Mouse (Mus musculus) heart, embryonic 14.5 days (tissue): ENCODE measurements at regions not wholly inside any gene's neighbourhood (a gene's known extent, or its start where the extent isn't known, plus 50 kb on each side); places are given as distances from the start of the nearest gene placed in this dataset.

ENCODE experiments used
- ATAC-seq: fragments of 200-750 bp; cut with Nextera tagmentation; 2 replicates; pipeline ENCODE4 v1.8.0; 2017; ENCODE audit warnings: low read depth, moderate TSS enrichment; ENCODE audit not compliant: insufficient number of reproducible peaks, insufficient read depth, low FRiP score
- H3K27ac ChIP-seq, 2 experiments: fragments of 200-500 bp in 1 of 2; fragments of 300-500 bp in 1 of 2; sonication (generic) in 1 of 2; replicated peaks in 1 of 2; 2 replicates each; pipeline ENCODE4 v1.5.1; 2012 to 2014; ENCODE audit warnings: low read depth in 2 of 2, low read length in 2 of 2, control low read depth in 1 of 2, mild to moderate bottlenecking in 1 of 2, mixed read lengths in 1 of 2; ENCODE audit not compliant: control insufficient read depth in 1 of 2, insufficient read depth in 1 of 2
- H3K27me3 ChIP-seq: fragments of 300-500 bp; sonication (generic); 2 replicates; pipeline ENCODE4 v1.6.1; 2014; ENCODE audit warnings: mild to moderate bottlenecking, low read length, control low read depth; ENCODE audit not compliant: control insufficient read depth, insufficient read depth
- H3K36me3 ChIP-seq: fragments of 300-500 bp; sonication (generic); 2 replicates; pipeline ENCODE4 v1.6.1; 2014; ENCODE audit warnings: mild to moderate bottlenecking, control low read depth, low read length, mixed read lengths; ENCODE audit not compliant: control insufficient read depth, insufficient read depth
- H3K4me1 ChIP-seq, 2 experiments: fragments of 200-500 bp in 1 of 2; fragments of 300-500 bp in 1 of 2; sonication (generic) in 1 of 2; 2 replicates each; pipeline ENCODE4 v1.6.1; 2012 to 2014; ENCODE audit warnings: low read length in 2 of 2, control low read depth in 1 of 2, mixed read lengths in 1 of 2; ENCODE audit not compliant: control insufficient read depth in 2 of 2, insufficient read depth in 2 of 2
- H3K4me2 ChIP-seq: fragments of 300-500 bp; sonication (generic); 2 replicates; pipeline ENCODE4 v1.6.1; 2014; ENCODE audit warnings: mild to moderate bottlenecking, low read length
- H3K4me3 ChIP-seq, 2 experiments: fragments of 200-500 bp in 1 of 2; fragments of 300-500 bp in 1 of 2; sonication (generic) in 1 of 2; 2 replicates each; pipeline ENCODE4 v1.5.1; 2012 to 2014; ENCODE audit warnings: low read length in 2 of 2, mild to moderate bottlenecking in 2 of 2, control low read depth in 1 of 2, low read depth in 1 of 2, moderate library complexity in 1 of 2; ENCODE audit not compliant: control insufficient read depth in 1 of 2, insufficient read depth in 1 of 2
- H3K9ac ChIP-seq: fragments of 300-500 bp; sonication (generic); 2 replicates; pipeline ENCODE4 v1.6.1; 2014; ENCODE audit warnings: mild to moderate bottlenecking, low read length
- H3K9me3 ChIP-seq: fragments of 300-500 bp; sonication (generic); 2 replicates; pipeline ENCODE4 v1.6.1; 2016; ENCODE audit warnings: low read length, control low read depth; ENCODE audit not compliant: control insufficient read depth
- WGBS: fragments of 180-500 bp; shearing (Covaris S2); extraction: QIAGEN DNeasy Blood & Tissue Kit; methylation state at CpG from one replicate; pipeline ENCODE4 v1.1.7; 2014; 5-methylcytosine and 5-hydroxymethylcytosine counted together

GRCm38 (mm10) chr1:119143808-119144207 lies 90.4 kb upstream of the Gli2 start:
- H3K36me3 ChIP-seq = no peaks in the 10 kb centered on the region
- no peaks in the 10 kb centered on the region for H3K4me1 ChIP-seq
- no peak overlapping the region for H3K4me2 ChIP-seq
- no peaks in the 10 kb centered on the region for H3K27me3 ChIP-seq
- H3K4me3 ChIP-seq = no peak overlapping the region
- H3K9me3 ChIP-seq = no peaks in the 10 kb centered on the region
- no peak for ATAC-seq
- no peak overlapping the region for H3K27ac ChIP-seq
- no peak overlapping the region for H3K9ac ChIP-seq
- 74% methylated on average over 11 of the region's 11 CpGs for WGBS

GRCm38 (mm10) chr1:119129039-119129438 lies 75.6 kb upstream of the Gli2 start:
- WGBS = 89% methylated on average over 3 of the region's 3 CpGs
- Histone ChIP-seq H3K27me3 (no peaks in the 10 kb centered on the region), H3K9me3 (no peaks in the 10 kb centered on the region), H3K36me3 (no peaks in the 10 kb centered on the region), H3K4me3 (no peak overlapping the region), H3K9ac (no peak overlapping the region), H3K4me1 (no peaks in the 10 kb centered on the region), H3K4me2 (no peak overlapping the region), H3K27ac (no peak overlapping the region)
- ATAC-seq = no peak

GRCm38 (mm10) chr1:119125561-119125960 lies 72.1 kb upstream of the Gli2 start:
- 65% methylated on average over 6 of the region's 6 CpGs for WGBS
- H3K4me1 ChIP-seq = no peaks in the 10 kb centered on the region
- H3K27ac ChIP-seq = no peak overlapping the region
- H3K27me3 ChIP-seq = no peaks in the 10 kb centered on the region
- H3K4me2 ChIP-seq = no peak overlapping the region
- H3K4me3 ChIP-seq = no peak overlapping the region
- no peaks in the 10 kb centered on the region for H3K36me3 ChIP-seq
- no peaks in the 10 kb centered on the region for H3K9me3 ChIP-seq
- no peak for ATAC-seq
- no peak overlapping the region for H3K9ac ChIP-seq

- Histone ChIP-seq H3K4me1 (no peaks in the 10 kb centered on the region), H3K9me3 (no peaks in the 10 kb centered on the region), H3K4me2 (no peak overlapping the region), H3K27ac (no peak overlapping the region), H3K4me3 (no peak overlapping the region), H3K36me3 (no peaks in the 10 kb centered on the region), H3K9ac (no peak overlapping the region), H3K27me3 (no peaks in the 10 kb centered on the region)
- no peak for ATAC-seq
- WGBS = 74% methylated on average over 4 of the region's 4 CpGs
Observed at GRCm38 (mm10) chr1:119124798-119125197, 71.4 kb upstream of the Gli2 start.

GRCm38 (mm10) chr1:119124063-119124462 lies 70.6 kb upstream of the Gli2 start:
- ATAC-seq = no peak
- 72% methylated on average over 2 of the region's 2 CpGs for WGBS
- Histone ChIP-seq H3K27ac (no peak overlapping the region), H3K27me3 (no peaks in the 10 kb centered on the region), H3K9ac (no peak overlapping the region), H3K9me3 (no peaks in the 10 kb centered on the region), H3K4me3 (no peak overlapping the region), H3K4me2 (no peak overlapping the region), H3K36me3 (no peaks in the 10 kb centered on the region), H3K4me1 (no peaks in the 10 kb centered on the region)

GRCm38 (mm10) chr1:119123402-119123801 lies 70.0 kb upstream of the Gli2 start:
- H3K4me3 ChIP-seq = no peak overlapping the region
- H3K4me1 ChIP-seq = no peaks in the 10 kb centered on the region
- H3K27me3 ChIP-seq = no peaks in the 10 kb centered on the region
- H3K9ac ChIP-seq = no peak overlapping the region
- H3K4me2 ChIP-seq = no peak overlapping the region
- no peaks in the 10 kb centered on the region for H3K9me3 ChIP-seq
- H3K27ac ChIP-seq = no peak overlapping the region
- no peaks in the 10 kb centered on the region for H3K36me3 ChIP-seq
- no peak for ATAC-seq
- 23% methylated on average over 3 of the region's 3 CpGs for WGBS

GRCm38 (mm10) chr1:119122975-119123374 lies 69.6 kb upstream of the Gli2 start:
- no peak for ATAC-seq
- no peaks in the 10 kb centered on the region for H3K9me3 ChIP-seq
- H3K4me1 ChIP-seq = no peaks in the 10 kb centered on the region
- no peak overlapping the region for H3K9ac ChIP-seq
- no peaks in the 10 kb centered on the region for H3K36me3 ChIP-seq
- no peaks in the 10 kb centered on the region for H3K27me3 ChIP-seq
- no peak overlapping the region for H3K4me3 ChIP-seq
- no peak overlapping the region for H3K4me2 ChIP-seq
- 64% methylated on average over 6 of the region's 6 CpGs for WGBS
- H3K27ac ChIP-seq = no peak overlapping the region

- H3K27me3 ChIP-seq = no peaks in the 10 kb centered on the region
- no peaks in the 10 kb centered on the region for H3K9me3 ChIP-seq
- no peak overlapping the region for H3K4me2 ChIP-seq
- H3K4me1 ChIP-seq = no peaks in the 10 kb centered on the region
- no peak for ATAC-seq
- H3K27ac ChIP-seq = no peak overlapping the region
- H3K4me3 ChIP-seq = no peak overlapping the region
- no peak overlapping the region for H3K9ac ChIP-seq
- no peaks in the 10 kb centered on the region for H3K36me3 ChIP-seq
- WGBS = 33% methylated on average over 8 of the region's 8 CpGs
Observed at GRCm38 (mm10) chr1:119119863-119120569, 66.6 kb upstream of the Gli2 start.
